Mouse (Mus musculus) kidney, embryonic 14.5 days (tissue): ENCODE results near the gene Sdf2l1. TPM values are rescaled to one million over a fixed set of nuclear protein-coding genes. Genes with fewer than 3 reads are reported as not detected.

Experiments
- ATAC-seq: fragments of 200-750 bp; cut with Nextera tagmentation; 2 replicates; pipeline ENCODE4 v1.8.0; 2017; ENCODE audit warnings: moderate number of reproducible peaks, mild to moderate bottlenecking, moderate TSS enrichment, moderate library complexity; ENCODE audit not compliant: low FRiP score, low TSS enrichment
- H3K27ac ChIP-seq: fragments of 300-500 bp; sonication (generic); 2 replicates; pipeline ENCODE4 v1.5.1; 2014; ENCODE audit warnings: low read depth, mild to moderate bottlenecking, low read length, moderate library complexity, mixed read lengths
- H3K27me3 ChIP-seq: fragments of 300-500 bp; sonication (generic); 2 replicates; pipeline ENCODE4 v1.6.1; 2014; ENCODE audit warnings: mild to moderate bottlenecking, low read length; ENCODE audit not compliant: control insufficient read depth, insufficient read depth
- H3K36me3 ChIP-seq: fragments of 300-500 bp; sonication (generic); 2 replicates; pipeline ENCODE4 v1.6.1; 2014; ENCODE audit warnings: low read length, mixed read lengths; ENCODE audit not compliant: control insufficient read depth, insufficient read depth
- H3K4me1 ChIP-seq: fragments of 300-500 bp; sonication (generic); 2 replicates; pipeline ENCODE4 v1.6.1; 2014; ENCODE audit warnings: low read length, mixed read lengths; ENCODE audit not compliant: control insufficient read depth, insufficient read depth
- H3K4me2 ChIP-seq: fragments of 300-500 bp; sonication (generic); replicated peaks from 2 replicates; pipeline ENCODE4 v1.6.1; 2014; ENCODE audit warnings: low read depth, mild to moderate bottlenecking, low read length
- H3K4me3 ChIP-seq: fragments of 300-500 bp; sonication (generic); 2 replicates; pipeline ENCODE4 v1.5.1; 2014; ENCODE audit warnings: mild to moderate bottlenecking, low read length
- H3K9ac ChIP-seq: fragments of 300-500 bp; sonication (generic); 2 replicates; pipeline ENCODE4 v1.6.1; 2014; ENCODE audit warnings: low read depth, mild to moderate bottlenecking, low read length, moderate library complexity
- H3K9me3 ChIP-seq: fragments of 300-500 bp; sonication (generic); 2 replicates; pipeline ENCODE4 v1.6.1; 2016; ENCODE audit warnings: low read length; ENCODE audit not compliant: control insufficient read depth
- WGBS: fragments of 180-500 bp; shearing (Covaris S2); extraction: QIAGEN DNeasy Blood & Tissue Kit; methylation state at CpG from one replicate; pipeline ENCODE4 v1.1.7; 2014; 5-methylcytosine and 5-hydroxymethylcytosine counted together
- polyA plus RNA-seq: library from polyadenylated mRNA; unstranded; fragments of >200 nt; fragmentation: Nextera tagmentation; extraction: Ambion mirVana; gene quantifications from 2 replicates; pipeline ENCODE4 v1.2.1, GENCODE M21; 2014

Gene Sdf2l1
- polyA plus RNA-seq, 1 experiment from 2014 or later, result 55.3 TPM

- no peak overlapping the region for H3K4me3 ChIP-seq
- H3K9ac ChIP-seq, result no peak overlapping the region
- peaks cover 41% of the 10 kb centered on the region for H3K36me3 ChIP-seq
- H3K4me1 ChIP-seq, result peaks cover 11% of the 10 kb centered on the region
- H3K9me3 ChIP-seq, result no peaks in the 10 kb centered on the region
- no peaks in the 10 kb centered on the region for H3K27me3 ChIP-seq
- WGBS, result 97% methylated on average over 4 of the region's 4 CpGs
- ATAC-seq, result no peak
- H3K27ac ChIP-seq, result no peak overlapping the region
- no peak overlapping the region for H3K4me2 ChIP-seq
Measured at GRCm38 (mm10) chr16:17151874-17152273, 19.7 kb upstream of the Sdf2l1 start.

DNA sequence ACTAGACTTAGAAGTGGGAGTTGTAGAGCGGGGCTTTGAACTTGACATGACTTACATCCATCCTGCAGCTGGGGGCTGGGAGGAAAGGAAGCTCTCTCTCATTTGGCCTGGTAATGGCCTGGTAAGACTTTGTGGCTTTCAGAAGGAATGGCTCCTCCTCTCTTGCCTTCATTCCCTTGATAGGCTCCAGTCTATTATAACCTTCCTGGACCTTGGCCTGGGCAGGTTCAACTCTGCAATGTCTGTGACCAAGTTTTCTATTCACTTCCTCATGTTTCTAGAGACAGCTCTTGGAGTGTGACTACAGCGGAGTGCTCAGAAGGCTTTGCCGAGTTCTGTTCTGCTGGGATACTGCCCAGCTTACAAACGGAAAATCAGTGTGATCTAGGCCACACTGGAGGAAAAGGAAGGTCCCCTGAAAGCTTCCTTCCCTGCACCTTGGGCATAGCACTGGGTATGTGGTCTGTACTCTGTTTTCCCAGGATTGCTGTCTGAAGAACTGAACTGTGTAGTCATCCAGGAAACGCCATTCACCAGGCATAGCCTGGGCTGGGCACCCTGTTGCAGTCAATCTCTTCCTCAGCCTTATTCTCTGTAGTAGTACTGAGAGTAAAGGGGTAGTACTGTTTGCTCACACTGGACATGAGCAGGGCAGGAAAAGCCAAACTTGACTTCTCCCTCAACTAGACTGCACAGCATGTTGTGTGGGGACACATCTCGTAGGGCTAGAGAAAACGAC, 18.5 kb upstream of the Sdf2l1 start:
- H3K27me3 ChIP-seq, result no peaks in the 10 kb centered on the region
- H3K36me3 ChIP-seq, result peaks cover 34% of the 10 kb centered on the region
- no peak overlapping the region for H3K9ac ChIP-seq
- ATAC-seq, result no peak
- H3K4me1 ChIP-seq, result peaks cover 11% of the 10 kb centered on the region
- no peak overlapping the region for H3K27ac ChIP-seq
- H3K9me3 ChIP-seq, result no peaks in the 10 kb centered on the region
- WGBS, result 83% methylated on average over 7 of the region's 7 CpGs
- H3K4me2 ChIP-seq, result no peak overlapping the region
- H3K4me3 ChIP-seq, result no peak overlapping the region

DNA sequence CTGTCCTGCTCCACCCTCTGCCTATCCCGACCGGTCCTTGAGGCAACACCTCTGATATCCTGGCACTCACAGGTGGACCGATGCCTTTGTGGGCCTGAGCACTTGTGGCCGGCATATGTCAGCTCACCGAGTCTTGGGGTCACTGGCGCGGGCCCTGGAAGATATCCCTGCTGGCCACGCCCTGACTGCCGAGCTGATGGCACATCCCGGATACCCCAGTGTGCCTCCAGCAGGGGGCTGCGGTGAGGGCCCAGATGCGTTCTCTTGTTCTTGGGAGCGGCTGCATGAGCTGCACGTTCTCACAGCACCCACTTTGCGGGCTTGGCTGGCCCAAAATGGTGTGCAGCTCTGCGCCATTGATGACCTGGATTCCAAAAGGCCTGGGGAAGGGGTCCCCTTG, 15.9 kb upstream of the Sdf2l1 start:
- Histone ChIP-seq H3K27ac (no peak overlapping the region), H3K36me3 (peaks cover 12% of the 10 kb centered on the region), H3K4me1 (peaks cover 11% of the 10 kb centered on the region), H3K4me2 (peak overlapping the region; percentile 85), H3K9me3 (no peaks in the 10 kb centered on the region), H3K27me3 (no peaks in the 10 kb centered on the region), H3K9ac (0 out of 2 replicates have a peak overlapping the region, but pooled peaks have one; percentile 19), H3K4me3 (peak overlapping the region; percentile 42)
- 8% methylated on average over 16 of the region's 16 CpGs for WGBS
- ATAC-seq, result peak; percentile 48

GRCm38 (mm10) chr16:17147391-17147929, 15.3 kb upstream of the Sdf2l1 start:
- no peak overlapping the region for H3K27ac ChIP-seq
- peaks cover 6% of the 10 kb centered on the region for H3K36me3 ChIP-seq
- H3K27me3 ChIP-seq, result no peaks in the 10 kb centered on the region
- ATAC-seq, result peak; percentile 6; the same call in 1 of the 2 replicates
- peak overlapping the region; percentile 85 for H3K4me2 ChIP-seq
- peaks cover 11% of the 10 kb centered on the region for H3K4me1 ChIP-seq
- peak overlapping the region; percentile 42 for H3K4me3 ChIP-seq
- no peaks in the 10 kb centered on the region for H3K9me3 ChIP-seq
- under 1% methylated on average over 41 of the region's 41 CpGs for WGBS
- H3K9ac ChIP-seq, result peak overlapping the region; percentile 19

- Histone ChIP-seq H3K4me2 (peak within 1 kb of the TSS; percentile 85), H3K27ac (no peak within 1 kb of the TSS), H3K27me3 (no peaks in the 10 kb centered on the region), H3K4me1 (peaks cover 11% of the 10 kb centered on the region), H3K36me3 (no peaks in the 10 kb centered on the region; the same call in 1 of the 2 replicates), H3K9ac (peak within 1 kb of the TSS; percentile 19), H3K4me3 (peak within 1 kb of the TSS; percentile 42), H3K9me3 (no peaks in the 10 kb centered on the region)
- peak; percentile 83 for ATAC-seq
- WGBS, result under 1% methylated on average over 34 of the region's 34 CpGs
Measured at GRCm38 (mm10) chr16:17146772-17147235, 14.6 kb upstream of the Sdf2l1 start, which contains the start of gene Ccdc116. Gene Ccdc116 (minus strand): TSS chr16:17147229.

- Histone ChIP-seq H3K36me3 (no peaks in the 10 kb centered on the region), H3K4me1 (peaks cover 11% of the 10 kb centered on the region), H3K9ac (no peak within 1 kb of the TSS), H3K4me3 (no peak within 1 kb of the TSS), H3K27ac (no peak within 1 kb of the TSS), H3K9me3 (no peaks in the 10 kb centered on the region), H3K27me3 (no peaks in the 10 kb centered on the region), H3K4me2 (no peak within 1 kb of the TSS)
- WGBS, result 21% methylated on average over 7 of the region's 7 CpGs
- no peak for ATAC-seq
Measured at GRCm38 (mm10) chr16:17144339-17144738, 12.2 kb upstream of the Sdf2l1 start, which contains the start of gene Ydjc. Gene Ydjc (plus strand): TSS chr16:17144621.

DNA sequence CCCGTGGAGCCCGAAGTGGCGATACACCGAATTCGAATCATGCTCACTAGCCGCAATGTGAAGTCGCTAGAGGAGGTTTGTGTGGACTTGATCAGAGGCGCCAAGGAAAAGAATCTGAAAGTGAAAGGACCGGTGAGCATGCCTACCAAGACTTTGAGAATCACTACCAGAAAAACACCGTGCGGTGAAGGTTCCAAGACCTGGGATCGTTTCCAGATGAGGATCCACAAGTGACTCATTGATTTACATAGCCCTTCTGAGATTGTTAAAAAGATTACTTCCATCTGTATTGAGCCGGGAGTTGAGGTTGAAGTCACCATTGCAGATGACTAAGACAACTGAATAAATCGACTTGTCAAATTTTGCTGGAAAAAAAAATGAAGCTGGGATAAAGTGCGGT, 5.2 kb upstream of the Sdf2l1 start:
- H3K27me3 ChIP-seq, result no peaks in the 10 kb centered on the region
- H3K4me3 ChIP-seq, result no peak overlapping the region
- no peaks in the 10 kb centered on the region for H3K4me1 ChIP-seq
- H3K36me3 ChIP-seq, result no peaks in the 10 kb centered on the region
- no peak for ATAC-seq
- no peaks in the 10 kb centered on the region for H3K9me3 ChIP-seq
- 87% methylated on average over 15 of the region's 15 CpGs for WGBS
- no peak overlapping the region for H3K4me2 ChIP-seq
- H3K9ac ChIP-seq, result no peak overlapping the region
- H3K27ac ChIP-seq, result no peak overlapping the region

DNA sequence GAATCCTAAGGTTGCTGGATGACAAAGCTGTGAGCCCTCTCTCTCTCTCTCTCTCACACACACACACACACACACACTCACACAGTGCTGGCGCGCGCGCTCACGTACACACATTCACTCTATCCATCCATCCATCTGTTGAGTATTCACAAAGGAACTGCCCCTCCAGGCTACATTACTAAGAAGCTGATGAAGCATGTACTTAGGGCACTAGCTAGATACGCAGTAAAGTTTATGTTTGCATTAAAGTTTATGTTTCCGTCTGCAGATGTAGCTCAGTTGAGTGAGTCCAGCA, 670 bp upstream of the Sdf2l1 start:
- H3K9ac ChIP-seq, result peak overlapping the region; percentile 5
- H3K4me3 ChIP-seq, result peak overlapping the region; percentile 73
- ATAC-seq, result peak; percentile 11; the same call in 1 of the 2 replicates
- H3K27me3 ChIP-seq, result no peaks in the 10 kb centered on the region
- WGBS, result 25% methylated on average over 7 of the region's 7 CpGs
- H3K4me1 ChIP-seq, result no peaks in the 10 kb centered on the region; the same call in 1 of the 2 replicates
- H3K4me2 ChIP-seq, result peak overlapping the region; percentile 93
- H3K9me3 ChIP-seq, result no peaks in the 10 kb centered on the region
- no peak overlapping the region for H3K27ac ChIP-seq
- no peaks in the 10 kb centered on the region for H3K36me3 ChIP-seq
